Mouse (Mus musculus): ENCODE data around the gene Naxd.
"Not testable (repeated sequence)": the region's sequence is repeated elsewhere in the genome, so short reads cannot be mapped to it uniquely, and the experiment has no call there.

Naxd gene

GRCm38 (mm10) chr8:11497017-11497990, at the start of gene Naxd:
Naxd (plus strand) TSS chr8:11497506.
- DNase-seq = peak; percentile 92

GRCm38 (mm10) chr8:11447910-11448570, 49.3 kb upstream of the Naxd start:
- DNase-seq = no peak

- DNase-seq = peak; percentile 77
Measured at GRCm38 (mm10) chr8:11450184-11451113, 46.9 kb upstream of the Naxd start.

GRCm38 (mm10) chr8:11452152-11452551, 45.2 kb upstream of the Naxd start:
- no peak for DNase-seq

GRCm38 (mm10) chr8:11452559-11452958, 44.7 kb upstream of the Naxd start:
- DNase-seq = no peak

- no peak for DNase-seq
Measured at GRCm38 (mm10) chr8:11452974-11453373, 44.3 kb upstream of the Naxd start.

GRCm38 (mm10) chr8:11454228-11454627, 43.1 kb upstream of the Naxd start:
- DNase-seq = no peak

- DNase-seq = peak; percentile 51
Measured at GRCm38 (mm10) chr8:11457278-11457677, 40.0 kb upstream of the Naxd start.

- peak; percentile 72 for DNase-seq
Measured at GRCm38 (mm10) chr8:11457981-11458836, 39.1 kb upstream of the Naxd start.

GRCm38 (mm10) chr8:11459016-11459415, 38.3 kb upstream of the Naxd start:
- DNase-seq = peak; percentile 77

GRCm38 (mm10) chr8:11460934-11461333, 36.4 kb upstream of the Naxd start:
- peak; percentile 66 for DNase-seq

- no peak for DNase-seq
Measured at GRCm38 (mm10) chr8:11461847-11462246, 35.5 kb upstream of the Naxd start.

- peak; percentile 35 for DNase-seq
Measured at GRCm38 (mm10) chr8:11462641-11463040, 34.7 kb upstream of the Naxd start.

- no peak for DNase-seq
Measured at GRCm38 (mm10) chr8:11463541-11463888, 33.8 kb upstream of the Naxd start.

- peak; percentile 80 for DNase-seq
Measured at GRCm38 (mm10) chr8:11463889-11464706, 33.2 kb upstream of the Naxd start.

- DNase-seq = no peak
Measured at GRCm38 (mm10) chr8:11464707-11464964, 32.7 kb upstream of the Naxd start.

GRCm38 (mm10) chr8:11465619-11466018, 31.7 kb upstream of the Naxd start:
- no peak for DNase-seq

GRCm38 (mm10) chr8:11466528-11466927, 30.8 kb upstream of the Naxd start:
- not testable (repeated sequence) for DNase-seq

GRCm38 (mm10) chr8:11469095-11469494, 28.2 kb upstream of the Naxd start:
- DNase-seq = peak; percentile 87

GRCm38 (mm10) chr8:11470694-11471093, 26.6 kb upstream of the Naxd start:
- DNase-seq = peak; percentile 54

- peak; percentile 95 for DNase-seq
Measured at GRCm38 (mm10) chr8:11471309-11471708, 26.0 kb upstream of the Naxd start.

Measured in kidney, adult 9 months (tissue).